Mouse (Mus musculus): ENCODE measurements around the gene Gm20695. TPM values are rescaled to one million over a fixed set of nuclear protein-coding genes. Genes with fewer than 3 reads are reported as not detected.

The Gm20695 gene
- polyA plus RNA-seq, 1 experiment from 2014 or later: 2.8 TPM

DNA sequence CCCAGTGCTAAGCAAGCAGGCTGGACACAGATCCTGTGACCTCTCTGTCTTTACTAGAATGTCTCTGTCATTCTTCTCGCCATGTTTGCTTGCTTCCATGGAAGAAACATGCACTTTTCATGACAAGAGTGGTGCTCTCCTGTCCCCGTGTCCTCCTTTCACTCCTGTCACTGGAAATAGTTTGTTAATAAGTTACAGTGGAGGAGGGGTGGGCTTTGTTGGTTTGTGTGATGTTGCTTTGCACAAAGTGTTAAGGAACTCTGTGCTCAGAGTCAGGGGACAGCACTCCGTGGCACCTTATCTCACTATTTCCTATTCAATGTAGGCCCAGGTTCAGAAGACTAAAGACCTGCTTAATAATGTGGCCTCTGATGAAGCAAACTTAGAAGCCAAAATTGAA, 39.1 kb downstream of the Gm20695 start:
- no peak overlapping the region for H3K4me3 ChIP-seq (replicated peaks; ENCODE audit: low read length)
- ATAC-seq (ENCODE audit: low FRiP score) (no peak), DNase-seq (ENCODE audit: low spot score) (no peak)
- no peaks in the 10 kb centered on the region for H3K9me3 ChIP-seq (ENCODE audit: control insufficient read depth, low read length)
- H3K9ac ChIP-seq: no peak overlapping the region
- H3K4me2 ChIP-seq (replicated peaks): no peak overlapping the region
- no peaks in the 10 kb centered on the region for H3K4me1 ChIP-seq (replicated peaks; ENCODE audit: control insufficient read depth, insufficient read depth, low read length)
- 86% methylated on average over 3 of the region's 3 CpGs for WGBS
- H3K36me3 ChIP-seq (replicated peaks; ENCODE audit: control insufficient read depth, insufficient read depth): peaks cover 90% of the 10 kb centered on the region
- H3K27ac ChIP-seq: no peak overlapping the region
- H3K27me3 ChIP-seq (ENCODE audit: control insufficient read depth, insufficient read depth, low read length): no peaks in the 10 kb centered on the region

DNA sequence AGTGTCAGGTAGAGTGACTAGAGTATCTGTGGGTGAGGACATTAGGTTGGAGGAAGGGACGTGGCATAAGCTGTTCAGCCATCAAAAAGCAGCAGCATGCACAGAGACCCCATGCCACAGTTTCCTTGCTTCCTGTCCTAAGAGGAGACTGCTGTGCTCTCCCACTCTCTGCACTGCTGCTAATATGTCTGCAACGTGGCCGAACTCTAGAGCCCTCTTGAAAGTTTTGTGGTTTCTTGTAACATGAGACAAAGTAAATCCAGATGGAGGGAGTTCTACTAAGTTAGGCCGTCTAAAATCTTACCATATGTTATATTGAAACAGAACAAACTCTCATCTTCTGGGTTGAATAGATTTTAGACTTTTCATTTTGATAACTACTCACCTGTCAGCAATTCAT, 39.5 kb downstream of the Gm20695 start:
- no peak for DNase-seq (ENCODE audit: low spot score)
- H3K36me3 ChIP-seq (replicated peaks; ENCODE audit: control insufficient read depth, insufficient read depth): peaks cover 89% of the 10 kb centered on the region
- WGBS: 90% methylated on average over 4 of the region's 4 CpGs

DNA sequence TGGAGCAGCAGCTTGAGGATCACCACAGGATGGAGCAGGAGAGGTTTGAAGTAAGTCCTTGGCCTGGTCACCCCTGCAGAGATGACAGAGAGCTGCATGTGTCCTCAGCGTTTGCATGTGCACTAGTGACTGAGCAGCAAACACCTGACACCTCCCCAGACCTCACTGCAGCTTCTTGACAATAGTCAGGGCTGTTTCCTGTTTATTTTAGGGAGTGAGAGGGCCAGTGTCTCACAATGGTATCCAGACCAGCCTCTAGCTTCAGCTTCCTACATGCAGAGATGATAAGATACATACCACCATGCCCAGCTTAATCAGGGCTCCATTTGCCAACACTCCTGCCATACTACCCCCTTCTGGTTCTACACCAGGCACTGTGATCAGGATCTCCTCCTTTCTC, 44.1 kb downstream of the Gm20695 start:
- no peaks in the 10 kb centered on the region for H3K9me3 ChIP-seq (ENCODE audit: control insufficient read depth, low read length)

More for the DNA sequence above, 39.5 kb downstream of the Gm20695 start:
- no peak overlapping the region for H3K27ac ChIP-seq
- H3K9me3 ChIP-seq (ENCODE audit: control insufficient read depth, low read length): no peaks in the 10 kb centered on the region
- ATAC-seq (ENCODE audit: low FRiP score): no peak
- no peaks in the 10 kb centered on the region for H3K4me1 ChIP-seq (replicated peaks; ENCODE audit: control insufficient read depth, insufficient read depth, low read length)
- H3K9ac ChIP-seq: no peak overlapping the region
- H3K4me2 ChIP-seq (replicated peaks): no peak overlapping the region
- no peaks in the 10 kb centered on the region for H3K27me3 ChIP-seq (ENCODE audit: control insufficient read depth, insufficient read depth, low read length)
- H3K4me3 ChIP-seq (replicated peaks; ENCODE audit: low read length): no peak overlapping the region

DNA sequence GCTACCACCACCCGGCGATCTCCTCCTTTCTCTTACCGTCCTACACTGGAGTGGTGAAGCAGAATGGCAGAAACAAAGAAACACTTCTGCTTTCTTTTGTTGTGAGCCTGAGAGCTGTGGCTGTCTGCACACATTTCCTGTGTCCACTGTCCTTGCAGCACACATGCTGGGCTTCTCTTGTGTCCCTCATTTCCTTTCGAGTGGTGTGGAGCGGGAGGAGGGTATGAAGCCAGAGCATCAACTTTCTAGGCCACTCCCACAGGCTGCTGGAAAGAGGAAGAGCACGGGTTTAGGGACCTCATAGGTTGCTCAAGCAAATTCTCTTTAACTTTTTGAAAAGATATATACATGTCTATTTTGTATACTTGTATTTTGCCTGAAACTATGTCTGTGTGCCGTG, 44.7 kb downstream of the Gm20695 start:
- H3K9ac ChIP-seq: no peak overlapping the region
- H3K4me2 ChIP-seq (replicated peaks): no peak overlapping the region
- H3K27me3 ChIP-seq (ENCODE audit: control insufficient read depth, insufficient read depth, low read length): no peaks in the 10 kb centered on the region
- DNase-seq (ENCODE audit: low spot score): no peak
- no peak overlapping the region for H3K4me3 ChIP-seq (replicated peaks; ENCODE audit: low read length)
- no peaks in the 10 kb centered on the region for H3K4me1 ChIP-seq (replicated peaks; ENCODE audit: control insufficient read depth, insufficient read depth, low read length)
- ATAC-seq (ENCODE audit: low FRiP score): no peak
- 78% methylated on average over 7 of the region's 7 CpGs for WGBS
- H3K9me3 ChIP-seq (ENCODE audit: control insufficient read depth, low read length): no peaks in the 10 kb centered on the region
- H3K36me3 ChIP-seq (replicated peaks; ENCODE audit: control insufficient read depth, insufficient read depth): peaks cover 87% of the 10 kb centered on the region
- no peak overlapping the region for H3K27ac ChIP-seq

More for the DNA sequence above, 44.1 kb downstream of the Gm20695 start:
- H3K36me3 ChIP-seq (replicated peaks; ENCODE audit: control insufficient read depth, insufficient read depth): peaks cover 87% of the 10 kb centered on the region
- H3K4me1 ChIP-seq (replicated peaks; ENCODE audit: control insufficient read depth, insufficient read depth, low read length): no peaks in the 10 kb centered on the region
- no peak overlapping the region for H3K27ac ChIP-seq
- no peaks in the 10 kb centered on the region for H3K27me3 ChIP-seq (ENCODE audit: control insufficient read depth, insufficient read depth, low read length)
- H3K4me2 ChIP-seq (replicated peaks): no peak overlapping the region
- no peak for DNase-seq (ENCODE audit: low spot score)
- H3K9ac ChIP-seq: no peak overlapping the region
- no peak overlapping the region for H3K4me3 ChIP-seq (replicated peaks; ENCODE audit: low read length)
- ATAC-seq (ENCODE audit: low FRiP score): no peak
- 57% methylated on average over 1 of the region's 1 CpGs for WGBS

DNA sequence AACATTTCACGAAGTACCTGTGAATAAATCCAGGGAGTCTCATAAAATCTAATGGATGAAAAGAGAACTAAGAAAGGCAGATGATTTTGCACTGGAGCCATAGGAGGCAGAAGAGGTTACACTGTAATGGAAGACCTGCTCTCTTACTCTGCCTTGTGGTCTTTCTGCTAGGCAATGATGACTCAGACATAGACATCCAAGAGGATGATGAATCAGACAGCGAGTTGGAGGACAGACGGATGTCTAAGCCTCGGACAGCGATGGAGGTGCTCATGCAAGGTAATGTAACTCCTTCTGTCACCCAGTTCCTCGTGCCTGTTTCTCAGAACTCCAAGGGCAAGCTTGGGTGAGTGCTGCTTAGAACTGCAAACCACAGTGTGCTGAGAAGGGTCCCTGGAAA, 49.1 kb downstream of the Gm20695 start:
- DNase-seq (ENCODE audit: low spot score) (no peak), ATAC-seq (ENCODE audit: low FRiP score) (no peak)
- 94% methylated on average over 6 of the region's 6 CpGs for WGBS
- Histone ChIP-seq H3K36me3 (replicated peaks; ENCODE audit: control insufficient read depth, insufficient read depth) (peaks cover 92% of the 10 kb centered on the region), H3K9ac (no peak overlapping the region), H3K4me2 (replicated peaks) (no peak overlapping the region), H3K27me3 (ENCODE audit: control insufficient read depth, insufficient read depth, low read length) (no peaks in the 10 kb centered on the region), H3K9me3 (ENCODE audit: control insufficient read depth, low read length) (no peaks in the 10 kb centered on the region), H3K4me3 (replicated peaks; ENCODE audit: low read length) (no peak overlapping the region), H3K27ac (no peak overlapping the region), H3K4me1 (replicated peaks; ENCODE audit: control insufficient read depth, insufficient read depth, low read length) (no peaks in the 10 kb centered on the region)

DNA sequence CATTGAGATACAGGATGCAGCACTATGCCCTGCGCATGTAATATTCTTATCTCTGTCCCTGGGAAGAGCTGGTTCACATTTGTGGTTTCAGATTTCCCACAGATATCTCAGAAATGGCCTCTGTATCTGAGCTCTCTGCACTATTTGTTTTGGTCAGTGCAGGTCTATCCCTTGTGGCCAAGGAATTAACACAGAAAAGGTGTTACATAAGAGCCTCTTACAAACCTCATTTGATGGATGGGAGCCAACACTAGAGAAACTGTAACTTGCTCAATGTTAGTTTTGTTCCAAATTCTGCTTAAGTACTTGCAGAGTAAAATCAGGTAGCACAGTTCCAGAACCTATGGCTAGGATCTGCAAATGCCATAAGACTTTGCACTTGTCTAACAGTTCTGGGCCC, 49.6 kb downstream of the Gm20695 start:
- 95% methylated on average over 1 of the region's 1 CpGs for WGBS
- H3K4me3 ChIP-seq (replicated peaks; ENCODE audit: low read length): no peak overlapping the region
- H3K4me2 ChIP-seq (replicated peaks): no peak overlapping the region
- no peaks in the 10 kb centered on the region for H3K4me1 ChIP-seq (replicated peaks; ENCODE audit: control insufficient read depth, insufficient read depth, low read length)
- no peak overlapping the region for H3K9ac ChIP-seq
- H3K9me3 ChIP-seq (ENCODE audit: control insufficient read depth, low read length): no peaks in the 10 kb centered on the region
- no peak for ATAC-seq (ENCODE audit: low FRiP score)
- DNase-seq (ENCODE audit: low spot score): no peak
- peaks cover 93% of the 10 kb centered on the region for H3K36me3 ChIP-seq (replicated peaks; ENCODE audit: control insufficient read depth, insufficient read depth)
- H3K27me3 ChIP-seq (ENCODE audit: control insufficient read depth, insufficient read depth, low read length): no peaks in the 10 kb centered on the region
- H3K27ac ChIP-seq: no peak overlapping the region

DNA sequence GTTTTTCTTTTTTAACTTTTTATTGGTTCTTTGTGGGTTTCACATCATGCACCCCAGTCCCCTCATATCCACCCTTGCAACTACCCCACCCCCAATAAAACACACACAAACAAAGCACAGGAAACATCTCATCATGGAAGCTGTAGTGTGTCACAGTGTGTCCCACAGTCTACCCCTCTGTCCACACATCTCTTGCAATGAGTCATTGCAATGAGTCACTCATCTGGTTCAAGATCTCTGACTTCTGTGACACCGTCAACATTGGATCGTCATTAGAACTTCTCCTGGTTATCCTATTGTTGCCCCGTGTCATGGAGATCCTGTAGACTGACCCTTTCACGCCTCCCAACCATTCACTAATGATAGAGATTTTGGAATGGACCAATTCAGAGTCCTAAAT, 50.3 kb downstream of the Gm20695 start:
- Histone ChIP-seq H3K9me3 (ENCODE audit: control insufficient read depth, low read length) (no peaks in the 10 kb centered on the region), H3K9ac (no peak overlapping the region), H3K4me3 (replicated peaks; ENCODE audit: low read length) (no peak overlapping the region), H3K27me3 (ENCODE audit: control insufficient read depth, insufficient read depth, low read length) (no peaks in the 10 kb centered on the region), H3K4me2 (replicated peaks) (no peak overlapping the region), H3K27ac (no peak overlapping the region), H3K36me3 (replicated peaks; ENCODE audit: control insufficient read depth, insufficient read depth) (peaks cover 91% of the 10 kb centered on the region), H3K4me1 (replicated peaks; ENCODE audit: control insufficient read depth, insufficient read depth, low read length) (no peaks in the 10 kb centered on the region)
- no peak for DNase-seq (ENCODE audit: low spot score)
- 91% methylated on average over 4 of the region's 4 CpGs for WGBS
- no peak for ATAC-seq (ENCODE audit: low FRiP score)

DNA sequence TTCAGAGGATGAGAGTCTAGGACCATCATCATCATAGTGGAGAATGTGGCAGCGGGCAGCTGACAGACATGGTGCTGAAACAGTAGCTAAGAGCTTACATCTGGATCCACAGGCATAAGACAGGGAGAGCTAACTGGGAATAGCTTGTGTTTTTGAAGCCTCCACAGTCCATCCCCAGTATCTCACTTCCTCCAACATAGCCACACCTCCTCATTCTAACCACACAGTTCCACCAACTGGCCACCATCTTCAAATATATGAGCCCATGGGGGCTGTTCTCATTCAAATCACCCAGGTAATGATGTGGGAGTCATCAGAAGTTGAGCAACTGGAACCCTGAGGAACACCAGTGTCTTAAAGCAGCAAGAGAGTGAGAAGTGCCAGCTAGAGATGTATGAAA, 66.7 kb downstream of the Gm20695 start:
- Histone ChIP-seq H3K4me3 (replicated peaks; ENCODE audit: low read length) (no peak overlapping the region), H3K9me3 (ENCODE audit: control insufficient read depth, low read length) (no peaks in the 10 kb centered on the region), H3K27ac (no peak overlapping the region), H3K4me2 (replicated peaks) (no peak overlapping the region), H3K36me3 (replicated peaks; ENCODE audit: control insufficient read depth, insufficient read depth) (no peaks in the 10 kb centered on the region), H3K27me3 (ENCODE audit: control insufficient read depth, insufficient read depth, low read length) (no peaks in the 10 kb centered on the region), H3K4me1 (replicated peaks; ENCODE audit: control insufficient read depth, insufficient read depth, low read length) (no peaks in the 10 kb centered on the region), H3K9ac (no peak overlapping the region)
- 93% methylated on average over 1 of the region's 1 CpGs for WGBS
- ATAC-seq (ENCODE audit: low FRiP score): no peak
- no peak for DNase-seq (ENCODE audit: low spot score)

DNA sequence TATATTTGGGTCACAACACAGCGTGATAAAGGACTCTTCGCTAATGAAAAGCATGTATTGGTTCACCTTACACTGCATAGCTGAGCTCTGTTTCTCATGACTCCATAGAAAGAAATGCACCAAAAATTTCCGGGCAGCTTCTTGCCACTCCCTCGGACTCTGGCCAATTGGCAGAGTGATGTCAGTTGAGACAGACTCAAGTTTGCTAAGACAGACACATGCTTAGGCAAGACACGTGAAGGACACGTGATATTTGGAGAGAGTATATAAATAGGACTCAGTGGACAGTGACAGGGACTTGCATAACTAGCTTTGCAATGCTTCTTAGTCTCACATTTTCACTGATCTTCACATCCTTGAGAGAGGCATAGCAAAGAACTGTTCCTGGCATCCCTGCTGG, 71.9 kb downstream of the Gm20695 start:
- Histone ChIP-seq H3K36me3 (replicated peaks; ENCODE audit: control insufficient read depth, insufficient read depth) (no peaks in the 10 kb centered on the region), H3K4me1 (replicated peaks; ENCODE audit: control insufficient read depth, insufficient read depth, low read length) (no peaks in the 10 kb centered on the region), H3K27ac (no peak overlapping the region), H3K27me3 (ENCODE audit: control insufficient read depth, insufficient read depth, low read length) (no peaks in the 10 kb centered on the region), H3K4me2 (replicated peaks) (no peak overlapping the region), H3K4me3 (replicated peaks; ENCODE audit: low read length) (no peak overlapping the region), H3K9me3 (ENCODE audit: control insufficient read depth, low read length) (no peaks in the 10 kb centered on the region), H3K9ac (no peak overlapping the region)
- WGBS: 81% methylated on average over 6 of the region's 6 CpGs
- no peak for DNase-seq (ENCODE audit: low spot score)
- ATAC-seq (ENCODE audit: low FRiP score): no peak

DNA sequence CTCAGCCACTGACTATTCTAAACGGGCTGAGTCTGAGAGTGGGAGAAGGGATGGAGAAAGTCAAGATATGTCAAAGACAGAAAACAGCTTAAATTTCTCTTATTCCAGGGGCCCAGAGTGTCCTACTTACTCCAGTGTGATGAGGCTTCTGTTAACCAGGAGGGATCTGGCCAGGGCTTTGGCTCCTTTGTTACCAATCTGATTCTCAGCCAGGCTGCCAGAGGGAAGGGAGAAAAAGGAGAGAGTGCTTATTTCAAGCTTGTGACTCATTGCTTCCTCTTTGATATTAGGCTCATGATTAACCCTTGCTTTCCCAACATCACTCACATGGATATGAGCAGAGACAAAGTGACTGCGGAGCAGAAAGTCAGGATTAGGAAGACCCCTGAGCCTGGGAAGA, 74.8 kb downstream of the Gm20695 start:
- Histone ChIP-seq H3K4me3 (replicated peaks; ENCODE audit: low read length) (no peak overlapping the region), H3K9ac (no peak overlapping the region), H3K4me2 (replicated peaks) (no peak overlapping the region), H3K4me1 (replicated peaks; ENCODE audit: control insufficient read depth, insufficient read depth, low read length) (no peaks in the 10 kb centered on the region), H3K36me3 (replicated peaks; ENCODE audit: control insufficient read depth, insufficient read depth) (no peaks in the 10 kb centered on the region), H3K27ac (no peak overlapping the region), H3K27me3 (ENCODE audit: control insufficient read depth, insufficient read depth, low read length) (no peaks in the 10 kb centered on the region), H3K9me3 (ENCODE audit: control insufficient read depth, low read length) (no peaks in the 10 kb centered on the region)
- DNase-seq (ENCODE audit: low spot score) (no peak), ATAC-seq (ENCODE audit: low FRiP score) (no peak)
- WGBS: 81% methylated on average over 2 of the region's 2 CpGs
